In genomic region chr15:10366331-10366730, GRCm38 (mm10) we compare ENCODE assay signal across 40 mouse cellular contexts. TPM values are rescaled to one million over a fixed set of nuclear protein-coding genes. Genes with fewer than 3 reads are reported as not detected.
"Had no signal": no experiment of that assay in that cellular context is flagged by ENCODE, and none has a peak within 500 bp of the region (broad histone marks: within the 10 kb centered on the region; RNA-seq: fewer than 3 reads in every experiment).

No protein-coding gene starts in this region.

- H3K9ac ChIP-seq: embryonic facial prominence, embryonic 12.5 days; embryonic facial prominence, embryonic 13.5 days; embryonic facial prominence, embryonic 15.5 days; forebrain, embryonic 12.5 days; forebrain, embryonic 13.5 days; forebrain, embryonic 15.5 days; forebrain, postnatal 0 days had no signal

- DNase-seq: cerebellum, adult 8-10 months; cerebellum, adult 9-10 months; cerebellum, adult 9-11 months; cerebellum, postnatal 10 days; cerebellum, postnatal 14 days; cerebellum, postnatal 25 days; cerebellum, postnatal 36 days; embryo, embryonic 11 days; forebrain, postnatal 0 days; gastrocnemius, adult 2 months; gastrocnemius, postnatal 10 days; gastrocnemius, postnatal 14 days; gastrocnemius, postnatal 25 days; gastrocnemius, postnatal 36 days; heart, adult 11 months; heart, adult 18-20 months; heart, adult 2 months had no signal

- H3K4me3 ChIP-seq: embryonic facial prominence, embryonic 10.5 days; embryonic facial prominence, embryonic 12.5 days; embryonic facial prominence, embryonic 13.5 days; embryonic facial prominence, embryonic 15.5 days; erythroblast, embryonic 14.5 days; forebrain, embryonic 10.5 days; forebrain, embryonic 12.5 days; forebrain, embryonic 13.5 days; forebrain, embryonic 15.5 days; gastrocnemius, adult 2 months; heart, adult 2 months had no signal

- H3K4me1 ChIP-seq: embryonic facial prominence, embryonic 10.5 days; embryonic facial prominence, embryonic 12.5 days; embryonic facial prominence, embryonic 13.5 days; embryonic facial prominence, embryonic 15.5 days; forebrain, embryonic 10.5 days; forebrain, embryonic 12.5 days; forebrain, embryonic 13.5 days; forebrain, embryonic 15.5 days had no signal

- H3K36me3 ChIP-seq: embryonic facial prominence, embryonic 10.5 days; embryonic facial prominence, embryonic 12.5 days; embryonic facial prominence, embryonic 13.5 days; embryonic facial prominence, embryonic 15.5 days; forebrain, embryonic 10.5 days; forebrain, embryonic 12.5 days; forebrain, embryonic 15.5 days had no signal

- H3K27me3 ChIP-seq: embryonic facial prominence, embryonic 12.5 days; embryonic facial prominence, embryonic 13.5 days; embryonic facial prominence, embryonic 15.5 days; forebrain, embryonic 12.5 days; forebrain, embryonic 13.5 days; forebrain, embryonic 15.5 days had no signal

- H3K27ac ChIP-seq: embryonic facial prominence, embryonic 10.5 days; embryonic facial prominence, embryonic 12.5 days; embryonic facial prominence, embryonic 13.5 days; embryonic facial prominence, embryonic 15.5 days; forebrain, embryonic 10.5 days; forebrain, embryonic 12.5 days; forebrain, embryonic 13.5 days; forebrain, embryonic 15.5 days; gastrocnemius, adult 2 months; heart, adult 2 months had no signal

RNA-seq across cellular contexts. Expression of gene Agxt2, which starts 8.0 kb away (rescaled TPM):
- total RNA-seq: common myeloid progenitor, adult 5-6 weeks; forebrain, postnatal 0 days; gastrocnemius, adult 18-20 months; gastrocnemius, adult 2 months; gastrocnemius, adult 8-10 months; gastrocnemius, postnatal 10 days; gastrocnemius, postnatal 14 days; gastrocnemius, postnatal 25 days; gastrocnemius, postnatal 36 days; granulocyte monocyte progenitor cell, adult 5-6 weeks; heart, adult 2 months; heart, adult 8-10 months had no signal
- polyA plus RNA-seq: cortical plate, adult 2 months; embryonic facial prominence, embryonic 10.5 days; embryonic facial prominence, embryonic 11.5 days; embryonic facial prominence, embryonic 12.5 days; embryonic facial prominence, embryonic 13.5 days; embryonic facial prominence, embryonic 14.5 days; embryonic facial prominence, embryonic 15.5 days; erythroblast, embryonic 14.5 days; forebrain, embryonic 10.5 days; forebrain, embryonic 11.5 days; forebrain, embryonic 12.5 days; forebrain, embryonic 13.5 days; forebrain, embryonic 14.5 days; forebrain, embryonic 15.5 days; forebrain, embryonic 16.5 days; forebrain, postnatal 0 days; frontal cortex, adult 2 months; heart, adult 2 months had no signal

RNA-seq across cellular contexts. Expression of gene Gm21973, which starts 41.2 kb away (rescaled TPM):
- total RNA-seq: common myeloid progenitor, adult 5-6 weeks; forebrain, postnatal 0 days; gastrocnemius, adult 18-20 months; gastrocnemius, adult 2 months; gastrocnemius, adult 8-10 months; gastrocnemius, postnatal 10 days; gastrocnemius, postnatal 14 days; gastrocnemius, postnatal 25 days; gastrocnemius, postnatal 36 days; gastrocnemius, postnatal 4 days; granulocyte monocyte progenitor cell, adult 5-6 weeks; heart, adult 18-20 months; heart, adult 2 months; heart, adult 8-10 months had no signal
- polyA plus RNA-seq: cortical plate, adult 2 months; embryonic facial prominence, embryonic 10.5 days; embryonic facial prominence, embryonic 11.5 days; embryonic facial prominence, embryonic 12.5 days; embryonic facial prominence, embryonic 13.5 days; embryonic facial prominence, embryonic 14.5 days; embryonic facial prominence, embryonic 15.5 days; erythroblast, embryonic 14.5 days; forebrain, embryonic 10.5 days; forebrain, embryonic 11.5 days; forebrain, embryonic 12.5 days; forebrain, embryonic 13.5 days; forebrain, embryonic 14.5 days; forebrain, embryonic 15.5 days; forebrain, embryonic 16.5 days; forebrain, postnatal 0 days; frontal cortex, adult 2 months; gonadal fat pad, adult 2 months; heart, adult 2 months had no signal
